12 mouse cellular contexts compared by ENCODE assay signal in the genomic region with DNA sequence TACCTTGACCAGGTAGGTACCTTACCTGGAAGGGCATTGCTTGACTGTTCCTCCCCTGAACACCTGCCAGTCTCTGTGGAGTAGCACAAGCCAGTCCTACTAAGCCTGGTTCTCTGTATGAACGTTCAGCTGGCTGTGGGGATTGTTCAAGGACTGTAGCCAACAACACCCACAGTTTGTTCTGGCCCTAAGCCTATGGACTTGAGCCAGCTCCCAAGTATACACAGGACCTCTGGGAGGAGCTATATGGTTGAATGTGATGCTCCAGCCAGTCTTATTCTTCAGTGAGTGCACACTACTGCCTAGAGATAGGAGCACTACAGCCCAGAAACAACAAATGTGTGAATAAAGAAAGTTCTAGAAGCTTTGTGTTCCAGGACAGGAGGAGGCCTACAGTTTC.
DNase-seq lines count a peak whose midpoint lies in the region; ATAC-seq and TF ChIP-seq lines count a peak whose summit lies in the region.
"Had no signal": no experiment of that assay in that cellular context is flagged by ENCODE, and none has a peak within 500 bp of the region (broad histone marks: within the 10 kb centered on the region; RNA-seq: fewer than 3 reads in every experiment).

No protein-coding gene starts in this region.

- H3K27me3 ChIP-seq in forebrain, embryonic 14.5 days (replicated peaks; ENCODE audit: control insufficient read depth, insufficient read depth, low read length): no peaks in the 10 kb centered on the region
- H3K27me3 ChIP-seq in forebrain, embryonic 13.5 days: no peaks in the 10 kb centered on the region
- no peaks in the 10 kb centered on the region for H3K27me3 ChIP-seq in limb, embryonic 14.5 days (ENCODE audit: control insufficient read depth, insufficient read depth, low read length)
- H3K27me3 ChIP-seq in limb, embryonic 10.5 days (ENCODE audit: low read depth, poor library complexity, severe bottlenecking): no peaks in the 10 kb centered on the region
- H3K27me3 ChIP-seq in lung, embryonic 16.5 days (ENCODE audit: control insufficient read depth, insufficient read depth, low read depth, low read length): no peaks in the 10 kb centered on the region

- H3K4me3 ChIP-seq in forebrain, embryonic 14.5 days (ENCODE audit: low read depth, low read length): no peak overlapping the region
- no peak overlapping the region for H3K4me3 ChIP-seq in forebrain, embryonic 13.5 days
- no peak overlapping the region for H3K4me3 ChIP-seq in limb, embryonic 14.5 days (replicated peaks; ENCODE audit: low read length)
- H3K4me3 ChIP-seq in limb, embryonic 10.5 days: no peak overlapping the region
- no peak overlapping the region for H3K4me3 ChIP-seq in lung, embryonic 16.5 days (ENCODE audit: low read length)
- H3K4me3 ChIP-seq: erythroblast, embryonic 14.5 days; heart, embryonic 13.5 days had no signal

- no peak for TF ChIP-seq POLR2A in limb, embryonic 14.5 days (IDR thresholded peaks at IDR 0.05; ENCODE audit: borderline replicate concordance, extremely low read depth, insufficient read depth, insufficient read length)

- H3K27ac ChIP-seq in forebrain, embryonic 14.5 days (ENCODE audit: low read depth, low read length): no peak overlapping the region
- no peak overlapping the region for H3K27ac ChIP-seq in forebrain, embryonic 13.5 days
- no peak overlapping the region for H3K27ac ChIP-seq in limb, embryonic 14.5 days (replicated peaks; ENCODE audit: low read depth, low read length)
- H3K27ac ChIP-seq in limb, embryonic 10.5 days: no peak overlapping the region
- H3K27ac ChIP-seq in lung, embryonic 16.5 days (ENCODE audit: low read length): no peak overlapping the region
- H3K27ac ChIP-seq: heart, embryonic 13.5 days had no signal

- no peaks in the 10 kb centered on the region for H3K4me1 ChIP-seq in forebrain, embryonic 14.5 days (ENCODE audit: control insufficient read depth, insufficient read depth, low read length)
- H3K4me1 ChIP-seq in forebrain, embryonic 13.5 days: no peaks in the 10 kb centered on the region
- H3K4me1 ChIP-seq in limb, embryonic 14.5 days (ENCODE audit: control insufficient read depth, insufficient read depth, low read length): no peaks in the 10 kb centered on the region
- no peaks in the 10 kb centered on the region for H3K4me1 ChIP-seq in limb, embryonic 10.5 days
- no peaks in the 10 kb centered on the region for H3K4me1 ChIP-seq in lung, embryonic 16.5 days (replicated peaks; ENCODE audit: control insufficient read depth, insufficient read depth, low read length)
- H3K4me1 ChIP-seq: heart, embryonic 13.5 days had no signal

- WGBS in forebrain, embryonic 14.5 days: 31% methylated on average over 1 of the region's 1 CpGs
- 44% methylated on average over 1 of the region's 1 CpGs for WGBS in forebrain, embryonic 13.5 days
- 28% methylated on average over 1 of the region's 1 CpGs for WGBS in limb, embryonic 14.5 days
- WGBS in limb, embryonic 10.5 days: 62% methylated on average over 1 of the region's 1 CpGs
- WGBS in lung, embryonic 16.5 days: 8% methylated on average over 1 of the region's 1 CpGs

- H3K9me3 ChIP-seq in forebrain, embryonic 14.5 days (replicated peaks; ENCODE audit: control insufficient read depth, low read length): no peaks in the 10 kb centered on the region
- H3K9me3 ChIP-seq in forebrain, embryonic 13.5 days (replicated peaks): no peaks in the 10 kb centered on the region
- no peaks in the 10 kb centered on the region for H3K9me3 ChIP-seq in limb, embryonic 14.5 days (ENCODE audit: control insufficient read depth, low read length)
- H3K9me3 ChIP-seq in limb, embryonic 10.5 days (replicated peaks): no peaks in the 10 kb centered on the region
- H3K9me3 ChIP-seq in lung, embryonic 16.5 days (ENCODE audit: control insufficient read depth, low read length): no peaks in the 10 kb centered on the region
- H3K9me3 ChIP-seq: heart, embryonic 13.5 days had no signal

- no peaks in the 10 kb centered on the region for H3K36me3 ChIP-seq in forebrain, embryonic 14.5 days (ENCODE audit: control insufficient read depth, insufficient read depth, low read length)
- no peaks in the 10 kb centered on the region for H3K36me3 ChIP-seq in forebrain, embryonic 13.5 days (ENCODE audit: poor library complexity, severe bottlenecking)
- no peaks in the 10 kb centered on the region for H3K36me3 ChIP-seq in limb, embryonic 14.5 days (ENCODE audit: control insufficient read depth, insufficient read depth, low read length)
- H3K36me3 ChIP-seq in limb, embryonic 10.5 days: no peaks in the 10 kb centered on the region
- no peaks in the 10 kb centered on the region for H3K36me3 ChIP-seq in lung, embryonic 16.5 days (ENCODE audit: control insufficient read depth, insufficient read depth, low read length)
- H3K36me3 ChIP-seq: heart, embryonic 13.5 days had no signal

- DNase-seq in forebrain, embryonic 14.5 days (ENCODE audit: low spot score): peak; percentile 43
- peak; percentile 18 for DNase-seq in limb, embryonic 14.5 days (ENCODE audit: low spot score)
- DNase-seq in limb, embryonic 10.5 days (ENCODE audit: low spot score): no peak
- peak; percentile 43 for DNase-seq in cerebellum, adult 8-10 months
- no peak for DNase-seq in ovary, postnatal 14 days (ENCODE audit: low spot score)
- DNase-seq in adrenal gland, postnatal 4 days (ENCODE audit: low spot score in 2 of 2): no peak
- DNase-seq: B cell, adult 2 months had no signal

- no peak overlapping the region for H3K9ac ChIP-seq in forebrain, embryonic 14.5 days (ENCODE audit: low read length)
- H3K9ac ChIP-seq in forebrain, embryonic 13.5 days: no peak overlapping the region
- no peak overlapping the region for H3K9ac ChIP-seq in limb, embryonic 14.5 days (ENCODE audit: low read depth, low read length, severe bottlenecking)
- H3K9ac ChIP-seq in lung, embryonic 16.5 days (ENCODE audit: low read length): no peak overlapping the region
- H3K9ac ChIP-seq: heart, embryonic 13.5 days had no signal

- no peak for ATAC-seq in forebrain, embryonic 14.5 days
- no peak for ATAC-seq in forebrain, embryonic 13.5 days
- ATAC-seq in limb, embryonic 14.5 days (ENCODE audit: low FRiP score, low read depth): no peak
- peak; percentile 65 for ATAC-seq in lung, embryonic 16.5 days (ENCODE audit: low read depth)
- ATAC-seq: intestine, postnatal 0 days had no signal

- H3K4me2 ChIP-seq in forebrain, embryonic 14.5 days (ENCODE audit: low read length): no peak overlapping the region
- no peak overlapping the region for H3K4me2 ChIP-seq in forebrain, embryonic 13.5 days
- no peak overlapping the region for H3K4me2 ChIP-seq in limb, embryonic 14.5 days (replicated peaks; ENCODE audit: low read depth, low read length, severe bottlenecking)
- no peak overlapping the region for H3K4me2 ChIP-seq in lung, embryonic 16.5 days (ENCODE audit: low read depth, low read length)
- H3K4me2 ChIP-seq: heart, embryonic 13.5 days had no signal

Comparison
In these comparisons a context has a peak if more than half of its experiments do, and no peak if none do; other contexts are left out.
1. DNase-seq: peak in forebrain, embryonic 14.5 days (single experiment), limb, embryonic 14.5 days (single experiment) and cerebellum, adult 8-10 months (single experiment); none in limb, embryonic 10.5 days (single experiment), ovary, postnatal 14 days (single experiment) and adrenal gland, postnatal 4 days (0 of 2).